Mouse (Mus musculus) mouse trophoblast stem cell (cell line): ENCODE data around the gene Trem1.

Experiments used
- in situ Hi-C, 2 experiments: fragments of 300-500 bp; cut with MseI, MboI; formaldehyde crosslinking; loops; 2 replicates in 1 of 2; 3 replicates in 1 of 2; pipeline ENCODE4 v1.15.1; 2025

The Trem1 gene

GRCm38 (mm10) chr17:48232518-48232917 lies at the start of gene Trem1:
Trem1 (plus strand) TSS chr17:48232768.
- in situ Hi-C loops = no loop called here

- in situ Hi-C loops = no loop called here
These were observed 47.3 kb upstream of the Trem1 start for GRCm38 (mm10) chr17:48185252-48185651.

GRCm38 (mm10) chr17:48192366-48192765 lies 40.2 kb upstream of the Trem1 start:
- in situ Hi-C loops = loop anchor here in 1 of 2 experiments (10.0 kb wide), 1 partner anchor 142 kb away; no protein-coding TSS in a partner anchor

- in situ Hi-C loops = loop anchor here in 1 of 2 experiments (10.0 kb wide), 1 partner anchor 132 kb away; no protein-coding TSS in a partner anchor
These were observed 29.5 kb upstream of the Trem1 start for GRCm38 (mm10) chr17:48203086-48203485.

GRCm38 (mm10) chr17:48212596-48212995 lies 20.0 kb upstream of the Trem1 start:
- in situ Hi-C loops = no loop called here

GRCm38 (mm10) chr17:48213511-48213910 lies 19.1 kb upstream of the Trem1 start:
- in situ Hi-C loops = no loop called here

GRCm38 (mm10) chr17:48215429-48215828 lies 17.1 kb upstream of the Trem1 start:
- in situ Hi-C loops = no loop called here

GRCm38 (mm10) chr17:48230680-48231079 lies 1.9 kb upstream of the Trem1 start:
- in situ Hi-C loops = no loop called here

GRCm38 (mm10) chr17:48233789-48234188 lies 1.2 kb downstream of the Trem1 start:
- in situ Hi-C loops = no loop called here

GRCm38 (mm10) chr17:48234550-48234949 lies 2.0 kb downstream of the Trem1 start:
- in situ Hi-C loops = no loop called here

GRCm38 (mm10) chr17:48235773-48236370 lies 3.3 kb downstream of the Trem1 start:
- in situ Hi-C loops = no loop called here

GRCm38 (mm10) chr17:48237621-48238020 lies 5.1 kb downstream of the Trem1 start:
- in situ Hi-C loops = no loop called here

GRCm38 (mm10) chr17:48247221-48247928 lies 14.8 kb downstream of the Trem1 start, which contains the start of gene Trem3:
Trem3 (plus strand) TSS chr17:48247777.
- in situ Hi-C loops = no loop called here

GRCm38 (mm10) chr17:48249039-48249438 lies 16.5 kb downstream of the Trem1 start:
- in situ Hi-C loops = no loop called here

GRCm38 (mm10) chr17:48249501-48249900 lies 16.9 kb downstream of the Trem1 start:
- in situ Hi-C loops = no loop called here

GRCm38 (mm10) chr17:48250631-48251030 lies 18.1 kb downstream of the Trem1 start:
- in situ Hi-C loops = no loop called here

- in situ Hi-C loops = no loop called here
These were observed 24.0 kb downstream of the Trem1 start for GRCm38 (mm10) chr17:48256575-48256974.

- in situ Hi-C loops = no loop called here
These were observed 29.3 kb downstream of the Trem1 start for GRCm38 (mm10) chr17:48261868-48262267.

- in situ Hi-C loops = no loop called here
These were observed 31.3 kb downstream of the Trem1 start, which contains the start of gene Treml4 for GRCm38 (mm10) chr17:48263741-48264362. Treml4 (plus strand) TSS chr17:48264295.

GRCm38 (mm10) chr17:48264662-48265061 lies 32.1 kb downstream of the Trem1 start:
- in situ Hi-C loops = no loop called here

- in situ Hi-C loops = no loop called here
These were observed 33.6 kb downstream of the Trem1 start for GRCm38 (mm10) chr17:48266138-48266537.

GRCm38 (mm10) chr17:48266610-48267304 lies 34.2 kb downstream of the Trem1 start:
- in situ Hi-C loops = no loop called here
